Comparison of ENCODE assay signal across 8 mouse cellular contexts in genomic region chr10:77260166-77260875, GRCm38 (mm10). TPM values are rescaled to one million over a fixed set of nuclear protein-coding genes. Genes with fewer than 3 reads are reported as not detected.
DNase-seq lines count a peak whose midpoint lies in the region; ATAC-seq lines count a peak whose summit lies in the region.

No protein-coding gene starts in this region.

- intact Hi-C loops in heart, postnatal 10 days (cut with DNase I) = no loop called here

- no peaks in the 10 kb centered on the region for H3K9me3 ChIP-seq in heart, embryonic 13.5 days
- H3K9me3 ChIP-seq in embryonic facial prominence, embryonic 11.5 days (replicated peaks; ENCODE audit: control insufficient read depth, low read length) = no peaks in the 10 kb centered on the region
- H3K9me3 ChIP-seq in hindbrain, embryonic 13.5 days = no peaks in the 10 kb centered on the region
- H3K9me3 ChIP-seq in midbrain, embryonic 12.5 days = no peaks in the 10 kb centered on the region

- no peak for DNase-seq in heart, postnatal 10 days
- no peak for DNase-seq in embryonic facial prominence, embryonic 11.5 days (ENCODE audit: low spot score)
- DNase-seq in spleen, postnatal 10 days (ENCODE audit: low spot score in 2 of 2) = no peak
- DNase-seq in right cerebral cortex, postnatal 10 days (ENCODE audit: low spot score in 2 of 2) = no peak

- H3K36me3 ChIP-seq in heart, embryonic 13.5 days = peaks cover 50% of the 10 kb centered on the region
- H3K36me3 ChIP-seq in embryonic facial prominence, embryonic 11.5 days (replicated peaks; ENCODE audit: control insufficient read depth, insufficient read depth, low read depth, low read length) = no peaks in the 10 kb centered on the region; the same call in 1 of the 2 replicates
- peaks cover 47% of the 10 kb centered on the region for H3K36me3 ChIP-seq in hindbrain, embryonic 13.5 days
- peaks cover 49% of the 10 kb centered on the region for H3K36me3 ChIP-seq in midbrain, embryonic 12.5 days

- H3K27ac ChIP-seq in heart, embryonic 13.5 days (replicated peaks) = no peak overlapping the region
- H3K27ac ChIP-seq in embryonic facial prominence, embryonic 11.5 days (replicated peaks; ENCODE audit: low read depth, low read length) = no peak overlapping the region
- no peak overlapping the region for H3K27ac ChIP-seq in hindbrain, embryonic 13.5 days
- no peak overlapping the region for H3K27ac ChIP-seq in midbrain, embryonic 12.5 days (replicated peaks)

- peak overlapping the region; percentile 91 for H3K9ac ChIP-seq in heart, embryonic 13.5 days
- H3K9ac ChIP-seq in embryonic facial prominence, embryonic 11.5 days (replicated peaks; ENCODE audit: low read length) = no peak overlapping the region; the same call in 1 of the 2 replicates
- H3K9ac ChIP-seq in hindbrain, embryonic 13.5 days = peak overlapping the region; percentile 89
- peak overlapping the region; percentile 72 for H3K9ac ChIP-seq in midbrain, embryonic 12.5 days (replicated peaks)

- H3K4me2 ChIP-seq in heart, embryonic 13.5 days = peak overlapping the region; percentile 74
- H3K4me2 ChIP-seq in embryonic facial prominence, embryonic 11.5 days (ENCODE audit: low read depth, low read length) = peak overlapping the region; percentile 66
- peak overlapping the region; percentile 85 for H3K4me2 ChIP-seq in hindbrain, embryonic 13.5 days
- H3K4me2 ChIP-seq in midbrain, embryonic 12.5 days (replicated peaks) = peak overlapping the region; percentile 75

- no peaks in the 10 kb centered on the region for H3K27me3 ChIP-seq in heart, embryonic 13.5 days (replicated peaks)
- H3K27me3 ChIP-seq in embryonic facial prominence, embryonic 11.5 days (ENCODE audit: control insufficient read depth, insufficient read depth, low read length) = no peaks in the 10 kb centered on the region
- no peaks in the 10 kb centered on the region for H3K27me3 ChIP-seq in hindbrain, embryonic 13.5 days
- H3K27me3 ChIP-seq in midbrain, embryonic 12.5 days = no peaks in the 10 kb centered on the region

- 83% methylated on average over 17 of the region's 17 CpGs for WGBS in heart, embryonic 13.5 days
- WGBS in embryonic facial prominence, embryonic 11.5 days = 90% methylated on average over 17 of the region's 17 CpGs
- 78% methylated on average over 17 of the region's 17 CpGs for WGBS in hindbrain, embryonic 13.5 days
- WGBS in midbrain, embryonic 12.5 days = 84% methylated on average over 17 of the region's 17 CpGs

- peak overlapping the region; percentile 94 for H3K4me3 ChIP-seq in heart, embryonic 13.5 days
- H3K4me3 ChIP-seq in embryonic facial prominence, embryonic 11.5 days (ENCODE audit: low read depth, low read length) = no peak overlapping the region; the same call in 1 of the 2 replicates
- H3K4me3 ChIP-seq in hindbrain, embryonic 13.5 days = peak overlapping the region; percentile 91
- peak overlapping the region; percentile 80 for H3K4me3 ChIP-seq in midbrain, embryonic 12.5 days

- peaks cover 23% of the 10 kb centered on the region for H3K4me1 ChIP-seq in heart, embryonic 13.5 days
- H3K4me1 ChIP-seq in embryonic facial prominence, embryonic 11.5 days (ENCODE audit: control insufficient read depth, insufficient read depth, low read length) = no peaks in the 10 kb centered on the region
- H3K4me1 ChIP-seq in hindbrain, embryonic 13.5 days (replicated peaks) = peaks cover 29% of the 10 kb centered on the region
- H3K4me1 ChIP-seq in midbrain, embryonic 12.5 days = peaks cover 15% of the 10 kb centered on the region

- ATAC-seq in heart, embryonic 13.5 days (ENCODE audit: extremely low read depth, insufficient number of reproducible peaks, low FRiP score, low TSS enrichment) = no peak
- no peak for ATAC-seq in embryonic facial prominence, embryonic 11.5 days (replicated peaks; ENCODE audit: insufficient number of reproducible peaks, low FRiP score, low TSS enrichment, low read depth)
- no peak for ATAC-seq in hindbrain, embryonic 13.5 days (ENCODE audit: low FRiP score)
- no peak for ATAC-seq in midbrain, embryonic 12.5 days (ENCODE audit: low FRiP score, low read depth)
- no peak for ATAC-seq in megakaryocyte progenitor cell, adult 5-6 weeks (replicated peaks; ENCODE audit: poor library complexity)

RNA-seq across cellular contexts. Expression of gene Pofut2, which starts 1.3 kb away (rescaled TPM):
- polyA plus RNA-seq in heart, embryonic 13.5 days (2015; fragmentation: Nextera tagmentation; extraction: Ambion mirVana) = 120 and 122 TPM in 2 replicates
- 10 to 100 TPM; 60.3 to 61.0 TPM for total RNA-seq in heart, postnatal 10 days (2021)
- 68.4 and 70.7 TPM in 2 replicates for polyA plus RNA-seq in embryonic facial prominence, embryonic 11.5 days (2014; fragmentation: Nextera tagmentation; extraction: Ambion mirVana)
- 57.3 and 63.4 TPM in 2 replicates for polyA plus RNA-seq in hindbrain, embryonic 13.5 days (2015; fragmentation: Nextera tagmentation; extraction: Ambion mirVana)
- polyA plus RNA-seq in midbrain, embryonic 12.5 days (2016; fragmentation: Nextera tagmentation; extraction: Ambion mirVana) = 70.0 and 80.7 TPM in 2 replicates
- total RNA-seq in megakaryocyte progenitor cell, adult 5-6 weeks (2015) = 11.5 and 12.0 TPM in 2 replicates
- 15.0 and 15.8 TPM in 2 replicates for total RNA-seq in megakaryocyte progenitor cell, adult 5-6 weeks (2017)
